Mouse (Mus musculus): Measurements from ENCODE around the gene Qprt. TPM values are rescaled to one million over a fixed set of nuclear protein-coding genes. Genes with fewer than 3 reads are reported as not detected.

Qprt gene
- polyA plus RNA-seq, 1 experiment from 2014 or later, result 1.7 TPM

GRCm38 (mm10) chr7:127066317-127066716 is 55.7 kb downstream of the Qprt start:
- Histone ChIP-seq H3K9ac (ENCODE audit: low read depth, low read length) (no peak overlapping the region), H3K4me2 (replicated peaks; ENCODE audit: low read depth, low read length) (no peak overlapping the region), H3K9me3 (ENCODE audit: control insufficient read depth, low read length) (no peaks in the 10 kb centered on the region), H3K27ac (ENCODE audit: low read depth, low read length) (no peak overlapping the region), H3K4me1 (replicated peaks; ENCODE audit: control insufficient read depth, insufficient read depth, low read length) (no peaks in the 10 kb centered on the region), H3K4me3 (ENCODE audit: low read depth, low read length) (no peak overlapping the region), H3K36me3 (ENCODE audit: control insufficient read depth, insufficient read depth, low read length) (no peaks in the 10 kb centered on the region), H3K27me3 (ENCODE audit: control insufficient read depth, insufficient read depth, low read length) (no peaks in the 10 kb centered on the region)
- ATAC-seq (ENCODE audit: low FRiP score), result no peak
- no peak for DNase-seq (ENCODE audit: low spot score)
- 83% methylated on average over 4 of the region's 4 CpGs for WGBS

- Histone ChIP-seq H3K9ac (ENCODE audit: low read depth, low read length) (no peak overlapping the region), H3K4me2 (replicated peaks; ENCODE audit: low read depth, low read length) (no peak overlapping the region), H3K4me3 (ENCODE audit: low read depth, low read length) (no peak overlapping the region), H3K27ac (ENCODE audit: low read depth, low read length) (no peak overlapping the region), H3K4me1 (replicated peaks; ENCODE audit: control insufficient read depth, insufficient read depth, low read length) (no peaks in the 10 kb centered on the region), H3K27me3 (ENCODE audit: control insufficient read depth, insufficient read depth, low read length) (no peaks in the 10 kb centered on the region), H3K36me3 (ENCODE audit: control insufficient read depth, insufficient read depth, low read length) (no peaks in the 10 kb centered on the region), H3K9me3 (ENCODE audit: control insufficient read depth, low read length) (no peaks in the 10 kb centered on the region)
- ATAC-seq (ENCODE audit: low FRiP score), result no peak
- DNase-seq (ENCODE audit: low spot score), result no peak
- 89% methylated on average over 6 of the region's 6 CpGs for WGBS
Measured at GRCm38 (mm10) chr7:127065538-127065937, 56.5 kb downstream of the Qprt start.

Other genes starting within 250 kb of the Qprt start
- 27.3 and 31.2 TPM in 2 replicates for gene Taok2, start 237.5 kb downstream of the Qprt start, polyA plus RNA-seq (2014; fragmentation: Nextera tagmentation; extraction: Ambion mirVana)
- gene Tmem219, start 199.3 kb downstream of the Qprt start, polyA plus RNA-seq (2014; fragmentation: Nextera tagmentation; extraction: Ambion mirVana), result 25.3 and 28.6 TPM in 2 replicates
- gene Kctd13, start 193.3 kb downstream of the Qprt start, polyA plus RNA-seq (2014; fragmentation: Nextera tagmentation; extraction: Ambion mirVana), result 30.1 and 33.5 TPM in 2 replicates
- 0.90 and 0.92 TPM in 2 replicates for gene Asphd1, start 172.6 kb downstream of the Qprt start, polyA plus RNA-seq (2014; fragmentation: Nextera tagmentation; extraction: Ambion mirVana)
- 13.2 and 14.2 TPM in 2 replicates for gene Sez6l2, start 171.7 kb downstream of the Qprt start, polyA plus RNA-seq (2014; fragmentation: Nextera tagmentation; extraction: Ambion mirVana)
- 68.9 and 69.5 TPM in 2 replicates for gene Cdipt, start 146.3 kb downstream of the Qprt start, polyA plus RNA-seq (2014; fragmentation: Nextera tagmentation; extraction: Ambion mirVana)
- gene Cdiptos, start 146.1 kb downstream of the Qprt start, polyA plus RNA-seq (2014; fragmentation: Nextera tagmentation; extraction: Ambion mirVana), result 0.63 and 0.93 TPM in 2 replicates
- gene Mvp, start 107.6 kb downstream of the Qprt start, polyA plus RNA-seq (2014; fragmentation: Nextera tagmentation; extraction: Ambion mirVana), result 3.4 and 3.5 TPM in 2 replicates
- not detected in 2 replicates for gene Pagr1b, start 105.7 kb downstream of the Qprt start, polyA plus RNA-seq (2014; fragmentation: Nextera tagmentation; extraction: Ambion mirVana)
- 76.1 and 78.5 TPM in 2 replicates for gene Pagr1a, start 104.9 kb downstream of the Qprt start, polyA plus RNA-seq (2014; fragmentation: Nextera tagmentation; extraction: Ambion mirVana)
- 50.4 and 53.7 TPM in 2 replicates for gene Gm42742, start 101.1 kb downstream of the Qprt start, polyA plus RNA-seq (2014; fragmentation: Nextera tagmentation; extraction: Ambion mirVana)
- 7.2 and 7.7 TPM in 2 replicates for gene Prrt2, start 101.0 kb downstream of the Qprt start, polyA plus RNA-seq (2014; fragmentation: Nextera tagmentation; extraction: Ambion mirVana)
- 69.4 and 71.4 TPM in 2 replicates for gene Maz, start 95.2 kb downstream of the Qprt start, polyA plus RNA-seq (2014; fragmentation: Nextera tagmentation; extraction: Ambion mirVana)
- 142 and 146 TPM in 2 replicates for gene Kif22, start 79.8 kb downstream of the Qprt start, polyA plus RNA-seq (2014; fragmentation: Nextera tagmentation; extraction: Ambion mirVana)
- gene Zg16, start 34.9 kb downstream of the Qprt start, polyA plus RNA-seq (2014; fragmentation: Nextera tagmentation; extraction: Ambion mirVana), result not detected in 2 replicates
- gene AI467606, start 30.9 kb downstream of the Qprt start, polyA plus RNA-seq (2014; fragmentation: Nextera tagmentation; extraction: Ambion mirVana), result 1.0 and 1.3 TPM in 2 replicates
- 0.07 and 0.08 TPM in 2 replicates for gene Spn, start 15.6 kb upstream of the Qprt start, polyA plus RNA-seq (2014; fragmentation: Nextera tagmentation; extraction: Ambion mirVana)
- 64.7 and 76.2 TPM in 2 replicates for gene Cd2bp2, start 73.8 kb upstream of the Qprt start, polyA plus RNA-seq (2014; fragmentation: Nextera tagmentation; extraction: Ambion mirVana)
- 18.7 and 19.1 TPM in 2 replicates for gene Tbc1d10b, start 86.2 kb upstream of the Qprt start, polyA plus RNA-seq (2014; fragmentation: Nextera tagmentation; extraction: Ambion mirVana)
- 24.1 and 26.5 TPM in 2 replicates for gene Mylpf, start 86.7 kb upstream of the Qprt start, polyA plus RNA-seq (2014; fragmentation: Nextera tagmentation; extraction: Ambion mirVana)
- gene Zfp553, start 110.8 kb upstream of the Qprt start, polyA plus RNA-seq (2014; fragmentation: Nextera tagmentation; extraction: Ambion mirVana), result 26.5 and 29.7 TPM in 2 replicates
- gene Sept1, start 110.9 kb upstream of the Qprt start, polyA plus RNA-seq (2014; fragmentation: Nextera tagmentation; extraction: Ambion mirVana), result 23.7 and 30.0 TPM in 2 replicates
- 53.2 and 54.0 TPM in 2 replicates for gene Zfp771, start 122.0 kb upstream of the Qprt start, polyA plus RNA-seq (2014; fragmentation: Nextera tagmentation; extraction: Ambion mirVana)
- 193 and 214 TPM in 2 replicates for gene Dctpp1, start 138.5 kb upstream of the Qprt start, polyA plus RNA-seq (2014; fragmentation: Nextera tagmentation; extraction: Ambion mirVana)
- gene Sephs2, start 151.8 kb upstream of the Qprt start, polyA plus RNA-seq (2014; fragmentation: Nextera tagmentation; extraction: Ambion mirVana), result 80.8 and 86.6 TPM in 2 replicates
- 0.54 and 0.56 TPM in 2 replicates for gene Itgal, start 174.0 kb upstream of the Qprt start, polyA plus RNA-seq (2014; fragmentation: Nextera tagmentation; extraction: Ambion mirVana)
- 5.1 and 5.7 TPM in 2 replicates for gene Zfp768, start 223.4 kb upstream of the Qprt start, polyA plus RNA-seq (2014; fragmentation: Nextera tagmentation; extraction: Ambion mirVana)